Mouse (Mus musculus) urinary bladder, adult 18-20 months (tissue): ENCODE measurements around the gene Itprid2.

Experiments
- DNase-seq, 2 experiments: peaks; one replicate each; pipeline ENCODE4 v3.0.0; 2022; ENCODE audit warnings: low spot score in 2 of 2, mixed read lengths in 2 of 2

The Itprid2 gene

DNA sequence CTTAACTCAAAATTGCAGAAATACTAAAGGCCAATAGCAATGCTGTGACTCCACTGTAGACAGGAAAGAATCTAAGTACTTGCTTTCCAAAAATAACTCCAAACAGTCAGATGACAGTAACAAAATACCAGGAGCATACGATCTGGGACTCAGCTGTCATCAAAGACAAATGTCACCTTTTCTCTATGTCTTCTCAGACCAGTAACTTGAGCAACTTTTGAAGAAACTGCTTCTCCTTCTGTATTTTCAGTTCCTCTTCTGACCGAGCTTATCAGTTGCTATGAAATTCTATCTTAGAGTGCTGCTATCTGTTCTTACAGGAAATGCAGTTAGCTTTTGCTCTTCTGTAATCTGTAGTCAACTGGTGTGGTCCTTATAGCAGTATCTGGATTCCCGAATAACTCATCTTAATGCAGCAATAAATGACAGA lies 78.5 kb downstream of the Itprid2 start:
- no peak for DNase-seq

DNA sequence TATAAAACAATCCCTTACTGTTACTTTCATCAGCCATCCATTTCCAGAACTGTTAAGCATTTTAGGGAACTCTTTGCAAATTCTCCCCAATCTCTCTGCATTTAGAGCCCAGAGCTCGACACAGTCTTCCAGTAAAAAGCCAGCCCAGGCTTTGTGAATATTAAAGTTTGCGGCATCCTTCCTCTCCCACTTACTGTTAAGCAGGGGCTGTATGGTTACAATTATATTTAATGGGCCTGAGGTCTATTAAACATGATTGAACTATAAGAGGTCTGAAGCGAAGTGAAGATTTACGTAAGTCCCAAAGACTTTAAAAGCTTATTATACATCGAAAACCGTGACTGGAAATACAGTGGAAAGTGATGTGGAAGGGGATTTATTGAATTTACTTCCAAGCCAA lies 79.6 kb downstream of the Itprid2 start:
- DNase-seq = no peak

DNA sequence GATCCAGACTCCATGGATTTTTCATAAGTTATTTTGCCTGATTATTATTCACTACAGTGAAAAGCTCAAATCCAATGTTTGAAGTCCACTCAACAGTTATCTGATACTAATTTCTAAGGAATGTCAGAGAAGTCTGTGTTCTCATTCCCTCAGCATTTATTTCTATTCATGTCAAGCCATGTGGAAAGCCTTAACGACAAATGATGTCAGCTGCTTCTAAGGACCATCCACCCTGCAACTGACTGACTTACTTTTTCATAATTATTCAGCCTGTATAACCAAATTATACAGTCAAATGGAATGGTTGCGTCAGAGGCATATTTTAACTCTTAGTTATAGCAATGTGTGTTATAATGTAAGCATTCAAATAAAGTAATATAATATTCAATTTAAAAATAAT lies 80.8 kb downstream of the Itprid2 start:
- DNase-seq = no peak

DNA sequence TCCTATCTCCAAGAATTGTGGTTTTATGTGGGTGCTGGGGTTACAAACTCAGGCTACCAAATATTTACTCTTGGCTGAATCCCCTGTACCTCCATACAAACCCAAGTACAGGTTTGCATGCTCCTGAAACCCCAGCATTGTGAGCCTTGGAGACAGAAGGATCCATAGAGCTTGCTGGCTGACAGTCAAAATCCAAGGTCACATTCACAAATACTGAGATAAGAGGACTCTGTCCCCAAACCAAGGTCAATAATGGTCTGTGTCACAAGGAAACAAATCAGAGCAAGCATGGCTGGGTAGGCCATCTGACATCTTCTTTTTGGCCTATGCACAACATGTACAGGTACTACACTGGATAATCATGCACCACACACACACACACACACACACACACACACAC lies 82.7 kb downstream of the Itprid2 start:
- DNase-seq = no peak

DNA sequence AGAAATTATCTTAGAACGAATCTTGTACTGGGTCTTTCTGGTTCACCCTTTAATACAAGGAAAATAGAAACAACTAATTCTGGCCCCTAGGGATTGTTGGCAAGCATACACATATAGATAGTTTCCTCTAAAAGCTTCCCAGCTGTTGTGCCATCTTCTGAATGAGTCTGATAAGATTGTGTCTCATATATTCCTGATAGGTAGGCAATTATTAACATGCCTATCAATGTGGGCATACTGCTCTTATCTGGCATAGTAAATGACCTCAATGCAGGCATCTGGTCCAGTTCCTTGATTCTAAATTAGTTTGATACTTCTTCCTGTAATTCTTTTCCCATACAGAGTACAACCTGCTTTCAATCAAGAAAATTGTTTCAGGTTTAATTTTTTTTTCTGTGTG lies 87.3 kb downstream of the Itprid2 start:
- no peak for DNase-seq
